Mouse (Mus musculus) heart, adult 11 months (tissue): ENCODE measurements at regions not wholly inside any gene's neighbourhood (a gene's known extent, or its start where the extent isn't known, plus 50 kb on each side); places are given as distances from the start of the nearest gene placed in this dataset.

Source experiments
- DNase-seq: peaks from one replicate; pipeline ENCODE4 v3.0.0; 2022

GRCm38 (mm10) chr9:46938628-46939027 lies 59.9 kb upstream of the Gm4791 start:
- DNase-seq: peak; percentile 57

GRCm38 (mm10) chr9:46925641-46926040 lies 72.9 kb upstream of the Gm4791 start:
- peak; percentile 63 for DNase-seq

GRCm38 (mm10) chr9:46920081-46920480 lies 78.5 kb upstream of the Gm4791 start:
- DNase-seq: no peak

- DNase-seq: peak; percentile 92
These were observed 85.3 kb upstream of the Gm4791 start for GRCm38 (mm10) chr9:46913238-46913637.

- peak; percentile 82 for DNase-seq
These were observed 89.0 kb upstream of the Gm4791 start for GRCm38 (mm10) chr9:46909412-46910013.

- no peak for DNase-seq
These were observed 93.5 kb upstream of the Gm4791 start for GRCm38 (mm10) chr9:46905081-46905480.

- DNase-seq: peak; percentile 90
These were observed 94.9 kb upstream of the Gm4791 start for GRCm38 (mm10) chr9:46903491-46904220.

- DNase-seq: no peak
These were observed 99.3 kb upstream of the Gm4791 start for GRCm38 (mm10) chr9:46899283-46899682.

- no peak for DNase-seq
These were observed 100.4 kb upstream of the Gm4791 start for GRCm38 (mm10) chr9:46898120-46898519.

GRCm38 (mm10) chr9:46891829-46892228 lies 106.7 kb upstream of the Gm4791 start:
- DNase-seq: no peak

GRCm38 (mm10) chr9:46889933-46890662 lies 108.4 kb upstream of the Gm4791 start:
- peak; percentile 70 for DNase-seq

- peak; percentile 33 for DNase-seq
These were observed 127.1 kb upstream of the Gm4791 start for GRCm38 (mm10) chr9:46871211-46871994.

GRCm38 (mm10) chr9:46863934-46864333 lies 134.6 kb upstream of the Gm4791 start:
- DNase-seq: peak; percentile 55

GRCm38 (mm10) chr9:46851753-46852152 lies 146.8 kb upstream of the Gm4791 start:
- DNase-seq: peak; percentile 54

GRCm38 (mm10) chr9:46851336-46851735 lies 147.2 kb upstream of the Gm4791 start:
- peak; percentile 70 for DNase-seq

- DNase-seq: no peak
These were observed 153.3 kb upstream of the Gm4791 start for GRCm38 (mm10) chr9:46845276-46845675.

GRCm38 (mm10) chr9:46843781-46844180 lies 154.8 kb upstream of the Gm4791 start:
- DNase-seq: no peak

- no peak for DNase-seq
These were observed 157.0 kb upstream of the Gm4791 start for GRCm38 (mm10) chr9:46841571-46841970.

GRCm38 (mm10) chr9:46835261-46835660 lies 163.3 kb upstream of the Gm4791 start:
- no peak for DNase-seq

GRCm38 (mm10) chr9:46830746-46831560 lies 167.6 kb upstream of the Gm4791 start:
- DNase-seq: no peak

- no peak for DNase-seq
These were observed 168.2 kb upstream of the Gm4791 start for GRCm38 (mm10) chr9:46830316-46830715.

GRCm38 (mm10) chr9:46824703-46825102 lies 173.8 kb upstream of the Gm4791 start:
- peak; percentile 40 for DNase-seq
